Mouse (Mus musculus) Muller cell, postnatal 12 days (primary cell): ENCODE measurements around the gene Cdk2ap1.
A peak's percentile ranks its signal among the peaks of the same experiment; 100 is the strongest.
"Not testable (repeated sequence)": the region's sequence is repeated elsewhere in the genome, so short reads cannot be mapped to it uniquely, and the experiment has no call there.

ENCODE experiments used
- DNase-seq: peaks from one replicate; pipeline ENCODE4 v3.0.0-alpha.2; 2015; ENCODE audit errors: inconsistent ontology term

Cdk2ap1 gene

GRCm38 (mm10) chr5:124362982-124363381, at the start of gene Cdk2ap1:
Gene Cdk2ap1, minus strand, starts transcription at chr5:124363082.
- not testable (repeated sequence) for DNase-seq

GRCm38 (mm10) chr5:124412163-124412562, 49.3 kb upstream of the Cdk2ap1 start:
- no peak for DNase-seq

DNA sequence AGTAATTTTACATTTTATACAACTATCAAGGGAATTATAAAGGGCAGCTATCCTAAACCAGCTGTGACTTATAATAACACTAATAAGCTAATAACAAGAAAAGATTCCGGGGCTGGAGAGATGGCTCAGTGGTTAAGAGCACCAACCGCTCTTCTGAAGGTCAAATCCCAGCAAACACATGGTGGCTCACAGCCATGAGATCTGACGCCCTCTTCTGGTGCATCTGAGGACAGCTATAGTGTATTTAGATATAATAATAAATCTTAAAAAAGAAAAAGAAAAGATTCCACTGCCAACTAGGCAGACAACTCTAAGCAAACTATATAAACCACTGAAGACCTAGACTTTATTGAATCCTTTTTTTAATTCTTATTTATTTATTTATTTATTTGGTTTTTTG, 47.9 kb upstream of the Cdk2ap1 start:
- DNase-seq = no peak

DNA sequence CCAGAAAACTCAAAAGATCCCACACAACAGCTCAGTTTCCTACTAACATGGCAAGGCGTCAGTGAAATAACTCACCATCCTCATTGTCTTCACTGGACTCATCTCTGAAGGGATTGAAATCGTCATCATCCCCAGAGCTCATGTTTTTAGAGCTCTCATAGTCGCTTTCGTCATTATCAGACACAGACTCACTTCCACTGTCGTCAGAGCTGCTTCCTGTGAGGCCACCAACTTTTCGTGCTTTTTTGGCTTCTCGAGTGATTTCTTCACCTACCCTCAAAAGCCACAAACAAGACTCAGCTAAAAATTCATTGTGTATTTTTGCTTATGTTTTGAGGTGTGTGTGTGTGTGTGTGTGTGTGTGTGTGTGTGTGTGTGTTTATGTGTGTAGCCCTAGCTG, 30.8 kb upstream of the Cdk2ap1 start:
- no peak for DNase-seq

GRCm38 (mm10) chr5:124392412-124392811, 29.5 kb upstream of the Cdk2ap1 start:
- no peak for DNase-seq

GRCm38 (mm10) chr5:124387932-124388331, 25.1 kb upstream of the Cdk2ap1 start:
- DNase-seq = no peak

GRCm38 (mm10) chr5:124380121-124380520, 17.2 kb upstream of the Cdk2ap1 start:
- DNase-seq = no peak

DNA sequence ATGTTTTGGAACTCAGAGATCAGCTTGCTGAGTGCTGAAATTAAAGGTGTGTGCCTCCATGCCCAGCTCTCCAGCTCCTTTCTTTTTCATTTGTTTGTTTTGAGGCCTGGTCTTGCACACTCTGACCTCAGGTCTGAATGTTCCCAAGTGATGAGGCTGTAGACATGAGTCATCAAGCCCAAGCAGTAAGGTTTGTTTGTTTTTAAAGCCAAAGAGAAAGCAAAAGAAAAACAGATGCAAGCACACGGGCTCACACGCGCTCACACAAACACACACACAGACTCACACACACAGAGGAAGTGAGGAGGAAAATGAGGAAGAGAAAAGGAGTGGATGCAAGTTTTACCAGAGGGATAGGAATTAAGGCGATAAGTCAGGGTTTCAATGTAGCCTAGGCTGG, 14.3 kb upstream of the Cdk2ap1 start:
- DNase-seq = no peak

DNA sequence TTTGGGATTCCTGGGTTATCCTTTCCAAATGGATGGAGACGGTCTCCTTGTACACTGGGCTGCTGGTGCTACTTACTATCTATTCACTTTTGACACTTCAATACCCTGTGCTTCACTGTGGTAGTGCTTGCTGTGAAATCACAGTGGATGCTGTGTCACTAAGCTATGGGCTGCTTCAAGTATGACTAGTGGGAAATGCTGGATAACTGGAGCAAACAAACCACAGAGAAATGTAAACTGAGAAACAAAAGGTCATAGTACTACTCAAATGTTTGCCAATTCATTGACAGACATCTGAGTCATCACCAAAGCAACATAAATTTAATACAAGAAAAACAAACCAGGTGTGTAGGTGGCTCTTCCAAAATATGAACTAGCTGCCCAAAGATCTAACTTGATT, 13.5 kb upstream of the Cdk2ap1 start:
- DNase-seq = no peak

DNA sequence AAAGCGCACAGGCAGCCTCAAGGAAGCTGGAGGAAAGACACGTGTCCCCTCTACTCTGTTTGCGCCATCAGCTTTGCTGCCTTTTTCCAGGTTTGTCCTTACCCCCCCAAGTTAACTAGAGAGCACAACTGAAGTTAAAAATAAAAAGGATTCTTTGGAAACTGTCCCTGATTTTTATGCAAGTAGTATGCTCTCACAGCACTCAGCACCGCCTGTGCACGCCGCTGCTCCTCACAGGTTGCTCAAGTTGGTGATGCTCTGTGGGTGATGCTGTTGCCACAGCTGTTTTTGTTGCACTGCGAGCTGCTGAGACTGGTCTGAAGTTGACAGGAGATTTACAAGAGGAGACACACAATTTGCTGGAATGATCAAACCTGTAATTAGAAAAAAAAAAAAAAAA, 11.4 kb upstream of the Cdk2ap1 start:
- DNase-seq = no peak

DNA sequence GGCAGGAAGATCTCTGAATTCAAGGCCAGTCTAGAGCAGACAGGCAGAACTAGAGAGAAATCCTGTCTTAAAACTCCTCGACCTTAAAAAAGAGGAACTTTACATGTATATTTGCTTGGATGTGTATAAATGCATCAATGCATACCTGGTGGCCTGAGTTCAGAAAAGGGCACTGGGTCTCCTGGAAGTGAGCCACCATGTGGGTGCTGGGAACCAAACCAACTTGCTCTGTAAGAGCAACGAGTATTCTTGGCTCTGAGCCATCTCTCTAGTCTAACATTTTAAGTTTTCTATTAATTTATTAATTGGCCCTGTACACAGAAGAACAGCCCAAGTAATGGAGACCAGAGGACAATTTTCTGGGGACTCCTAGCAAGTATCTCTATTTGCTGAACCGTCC, 3.8 kb upstream of the Cdk2ap1 start:
- no peak for DNase-seq

- DNase-seq = no peak
These were observed 2.9 kb upstream of the Cdk2ap1 start for GRCm38 (mm10) chr5:124365754-124366153.

DNA sequence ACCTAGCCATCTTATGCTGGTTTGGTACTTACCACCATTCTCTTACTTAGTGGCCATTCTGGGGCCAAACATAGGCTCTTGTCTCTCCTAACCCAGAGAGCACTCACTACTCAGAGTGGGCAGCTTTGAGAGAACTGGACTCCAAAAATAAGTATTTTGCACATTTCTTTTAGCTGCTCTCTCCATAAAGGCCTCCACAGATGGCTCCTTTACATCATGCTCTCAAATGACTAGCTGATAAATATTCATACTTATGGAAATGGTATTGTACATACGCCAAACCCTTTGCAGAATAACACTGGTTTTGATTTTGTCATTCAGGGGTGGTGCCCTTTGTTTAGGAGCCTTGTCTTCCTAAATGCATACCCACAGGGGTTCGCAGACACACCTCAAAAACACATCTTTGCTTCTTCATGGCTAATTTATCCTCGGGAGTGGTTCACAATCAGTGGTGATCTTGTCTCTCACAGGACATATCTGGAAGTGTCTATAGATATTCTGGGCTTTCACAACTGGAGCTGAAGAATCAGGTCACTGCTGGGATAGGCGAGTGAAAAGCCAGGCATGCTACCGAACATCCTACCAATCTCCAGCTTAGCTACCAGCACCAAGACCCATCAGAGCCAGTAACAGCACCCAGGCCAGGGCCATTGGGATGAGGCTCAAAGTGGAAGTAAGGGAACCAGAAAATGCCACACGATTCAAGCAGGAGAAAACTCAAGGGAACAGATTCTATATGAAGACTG, 1.5 kb upstream of the Cdk2ap1 start:
- no peak for DNase-seq

DNA sequence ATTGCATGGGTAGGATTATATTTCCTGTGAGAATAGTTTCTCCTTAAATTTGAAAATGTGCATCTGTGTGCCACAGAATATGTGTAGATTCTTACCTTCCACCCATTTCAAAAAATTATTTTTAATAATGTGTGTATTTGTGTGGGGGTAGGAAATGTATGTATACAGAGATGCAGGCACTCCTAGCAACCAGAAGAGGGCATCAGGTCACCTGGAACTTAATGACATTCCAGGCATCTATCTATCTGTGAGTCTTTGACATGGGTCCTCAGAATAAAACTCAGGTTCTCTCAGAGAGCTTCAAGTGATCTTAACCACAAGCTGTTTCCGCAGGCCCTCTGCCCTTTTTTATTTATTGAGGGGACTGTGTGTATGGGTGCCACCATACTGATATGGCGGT, 3.2 kb downstream of the Cdk2ap1 start:
- DNase-seq = no peak

- no peak for DNase-seq
These were observed 6.2 kb downstream of the Cdk2ap1 start for GRCm38 (mm10) chr5:124356695-124357094.

DNA sequence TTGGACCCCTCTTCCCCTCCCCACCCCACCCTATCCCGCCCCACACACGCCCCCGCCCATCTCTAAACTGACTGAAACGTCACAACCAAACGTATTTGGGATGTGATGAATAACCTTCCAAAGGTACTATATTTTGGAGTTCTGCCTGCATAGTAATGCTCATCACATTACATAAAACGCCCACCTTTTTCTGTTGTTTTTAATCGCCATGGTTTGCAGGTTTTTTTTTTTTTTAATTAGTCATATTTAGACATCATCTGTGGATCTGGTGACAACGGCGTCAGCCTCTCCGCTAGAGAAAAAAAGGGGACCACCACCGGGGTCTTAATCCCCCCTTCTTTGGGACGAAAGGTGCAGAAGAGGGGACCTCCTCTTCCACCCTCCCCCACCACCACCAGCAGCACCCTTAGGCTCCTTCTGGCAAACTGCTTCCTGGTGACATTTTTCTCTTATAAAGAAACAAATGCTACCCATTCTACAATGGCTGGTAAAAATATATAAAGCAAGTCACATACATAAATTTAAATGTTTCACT, 7.4 kb downstream of the Cdk2ap1 start:
- no peak for DNase-seq

GRCm38 (mm10) chr5:124354574-124355424, 8.1 kb downstream of the Cdk2ap1 start:
- peak; percentile 63 for DNase-seq

- peak; percentile 78 for DNase-seq
These were observed 8.9 kb downstream of the Cdk2ap1 start for GRCm38 (mm10) chr5:124353726-124354547.

- peak; percentile 26 for DNase-seq
These were observed 9.7 kb downstream of the Cdk2ap1 start for GRCm38 (mm10) chr5:124353011-124353725.

GRCm38 (mm10) chr5:124352141-124352920, 10.6 kb downstream of the Cdk2ap1 start:
- peak; percentile 97 for DNase-seq
